Mouse (Mus musculus): ENCODE results near the gene Gatm.

Gatm gene

DNA sequence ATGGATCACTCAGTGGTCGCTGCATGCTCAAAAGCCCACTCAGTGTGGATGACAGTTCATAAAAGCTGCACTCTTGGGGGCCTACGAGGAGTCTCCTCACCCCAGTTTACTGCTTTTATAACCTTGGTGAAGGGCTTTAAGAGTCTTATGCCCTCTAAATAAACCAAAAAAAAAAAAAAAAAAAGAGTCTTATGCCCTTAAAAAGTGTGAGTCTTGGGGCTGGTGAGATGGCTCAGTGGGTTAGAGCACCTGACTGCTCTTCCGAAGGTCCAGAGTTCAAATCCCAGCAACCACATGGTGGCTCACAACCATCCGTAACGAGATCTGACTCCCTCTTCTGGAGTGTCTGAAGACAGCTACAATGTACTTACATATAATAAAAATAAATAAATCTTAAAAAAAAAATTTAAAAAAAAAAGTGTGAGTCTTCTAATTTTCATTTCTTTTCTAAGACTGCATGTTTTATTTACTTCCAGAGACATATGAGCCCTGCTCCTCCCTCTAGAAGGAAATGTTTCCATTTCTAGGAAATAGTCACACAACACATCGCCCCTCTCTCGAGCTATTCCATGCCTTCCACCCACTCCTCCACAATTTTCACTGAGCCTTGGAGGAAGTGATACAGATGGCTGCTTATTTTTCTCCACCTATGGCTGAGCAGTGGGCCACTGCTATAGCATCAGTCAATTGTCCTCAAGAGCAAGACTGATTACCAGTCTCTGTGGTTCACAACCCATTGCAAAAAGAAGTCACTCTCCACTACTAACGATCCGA, 10.4 kb upstream of the Gatm start:
- POLR2A ChIA-PET, result no interaction called here
- CTCF ChIA-PET, result interaction anchor here in 1 of 4 experiments (3.1 kb wide), 1 partner anchor 241 kb away, joined by 10 read pairs; no protein-coding TSS in a partner anchor

DNA sequence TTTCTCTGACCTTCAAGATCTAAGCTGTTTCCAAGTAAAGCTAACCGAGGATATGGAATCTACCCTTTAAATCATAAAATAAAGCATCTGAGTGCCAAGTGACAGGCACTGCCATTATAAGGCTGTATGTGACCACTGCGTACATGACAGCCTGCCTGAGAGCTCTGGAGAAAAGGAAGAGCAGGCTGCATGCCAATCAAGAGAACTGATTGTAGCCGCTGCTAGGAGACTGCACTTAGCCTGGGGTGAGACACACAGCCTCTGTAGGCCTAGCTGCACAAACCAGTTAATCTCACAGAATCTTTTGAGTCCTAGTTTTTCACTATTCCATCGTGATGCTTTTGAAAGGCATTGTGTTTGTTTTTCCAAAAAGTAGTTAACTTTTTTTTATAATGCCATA, 7.6 kb upstream of the Gatm start:
- ChIA-PET POLR2A (no interaction called here), CTCF (no interaction called here)

DNA sequence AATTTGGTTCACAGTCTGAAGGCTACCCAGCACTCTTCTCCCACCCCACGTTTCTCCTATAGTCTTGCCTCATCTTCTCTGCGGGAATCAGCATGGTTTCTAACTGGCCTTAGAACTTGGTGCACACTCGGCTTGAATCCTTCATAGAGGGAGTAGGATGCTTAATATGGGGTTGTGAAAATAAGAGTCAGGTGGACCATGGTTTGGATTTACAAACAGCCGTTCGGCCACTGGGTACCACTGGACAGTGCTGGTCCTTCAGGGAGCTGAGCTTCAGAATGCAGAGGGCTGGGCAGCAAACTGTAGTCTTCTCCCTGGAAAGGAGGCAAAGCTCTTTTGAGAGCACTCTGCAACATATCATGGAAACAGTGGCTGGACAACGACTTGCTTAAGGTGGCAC, 6.7 kb upstream of the Gatm start:
- POLR2A ChIA-PET, result interaction anchor here in 1 of 4 experiments (0.6 kb wide), 1 partner anchor 32 kb away, joined by 3 read pairs; no protein-coding TSS in a partner anchor
- CTCF ChIA-PET, result interaction anchor here in 1 of 4 experiments (0.7 to 1.1 kb wide), 2 partner anchors 233 to 240 kb away, joined by 3 read pairs; no protein-coding TSS in a partner anchor

DNA sequence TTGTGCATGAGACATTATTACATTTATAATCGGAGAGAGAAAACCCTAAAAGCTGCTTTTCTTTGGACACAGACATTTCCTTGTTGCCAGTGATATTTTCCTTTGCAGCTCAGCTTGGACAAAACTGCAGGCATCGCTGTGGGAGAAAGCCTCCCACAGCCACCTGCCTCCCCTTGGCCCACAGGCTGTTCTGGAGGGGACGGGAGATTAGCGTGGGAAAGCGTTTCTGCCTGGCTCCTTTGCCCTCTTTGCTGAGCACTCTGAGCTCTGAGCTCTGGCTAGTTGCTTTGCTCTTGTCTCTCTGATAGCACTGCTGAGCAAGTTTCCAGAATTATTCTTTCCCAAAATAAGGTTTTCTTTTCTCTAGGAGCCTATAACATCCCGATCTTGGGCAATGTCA, 5.1 kb upstream of the Gatm start:
- CTCF ChIA-PET, result interaction anchor here in 1 of 4 experiments (1.0 kb wide), 1 partner anchor 235 kb away, joined by 3 read pairs; no protein-coding TSS in a partner anchor
- POLR2A ChIA-PET, result no interaction called here

DNA sequence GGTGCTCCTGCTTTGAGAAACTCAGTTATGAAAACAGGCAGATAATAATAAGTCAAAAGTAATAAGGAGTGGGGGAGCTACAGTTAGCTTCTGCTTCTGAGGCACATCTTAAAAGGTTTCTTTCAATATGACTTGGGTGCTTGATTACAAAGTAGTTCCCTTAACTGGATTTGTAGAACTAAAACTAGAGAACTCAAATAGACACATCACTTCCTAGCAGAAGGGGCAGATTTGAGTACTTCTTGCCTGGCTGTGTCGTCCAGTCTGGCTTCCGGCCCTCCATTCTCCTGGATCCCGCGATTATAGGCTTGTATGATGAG, 511 bp upstream of the Gatm start:
- POLR2A ChIA-PET, result interaction anchor here (0.6 to 1.5 kb wide), 6 partner anchors 10 to 1694 kb away, joined by 3 to 5 read pairs (median 4); no protein-coding TSS in a partner anchor
- CTCF ChIA-PET, result interaction anchor here in 3 of 4 experiments (0.6 to 1.0 kb wide), 7 partner anchors 8 to 1884 kb away, joined by 3 to 6 read pairs (median 3); no protein-coding TSS in a partner anchor

DNA sequence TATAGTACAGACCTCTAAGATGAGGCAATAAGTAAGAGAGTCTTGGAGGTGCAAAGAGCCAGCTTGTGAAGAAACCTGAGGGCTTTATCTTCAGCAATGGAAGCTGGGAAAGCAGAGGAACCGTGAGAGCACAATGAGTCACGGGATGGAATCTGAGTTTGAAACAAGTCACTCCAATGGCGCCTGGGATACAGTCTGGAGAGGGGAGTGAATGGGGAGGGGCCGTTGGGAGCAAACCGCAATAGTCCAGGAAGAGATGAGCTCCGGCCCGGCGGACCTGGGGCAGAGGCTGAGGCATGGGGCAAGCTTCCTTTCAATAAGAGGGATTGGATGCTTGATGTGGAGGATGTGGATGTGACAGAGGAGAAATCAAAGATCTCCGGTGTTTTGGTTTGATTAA, 2.3 kb downstream of the Gatm start:
- CTCF ChIA-PET, result interaction anchor here in 1 of 4 experiments (1.5 kb wide), 1 partner anchor 228 kb away, joined by 4 read pairs; no protein-coding TSS in a partner anchor
- POLR2A ChIA-PET, result interaction anchor here in 2 of 4 experiments (0.8 to 1.0 kb wide), 2 partner anchors 129 to 490 kb away, joined by 3 to 5 read pairs; partner anchors contain the start of gene Spg11 (in 1 of the 2)

DNA sequence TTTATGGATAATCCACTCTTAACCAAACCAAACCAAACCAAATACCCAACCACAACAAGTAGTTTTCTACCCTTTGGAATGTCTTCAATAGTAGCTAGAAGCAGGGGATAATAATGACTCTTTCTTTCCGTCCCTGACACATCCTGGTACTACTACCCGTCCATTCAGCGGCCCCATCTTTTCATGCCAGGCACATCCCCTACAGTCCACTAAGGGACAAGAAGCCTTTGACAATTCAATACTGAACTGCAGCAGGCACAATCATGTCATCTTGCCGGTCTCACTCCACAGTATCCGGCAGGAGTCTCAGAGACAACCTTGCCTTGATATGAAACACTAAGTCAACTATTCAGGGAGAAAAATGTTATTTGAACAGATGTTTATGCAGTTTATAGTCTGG, 5.3 kb downstream of the Gatm start:
- CTCF ChIA-PET, result no interaction called here
- POLR2A ChIA-PET, result no interaction called here

DNA sequence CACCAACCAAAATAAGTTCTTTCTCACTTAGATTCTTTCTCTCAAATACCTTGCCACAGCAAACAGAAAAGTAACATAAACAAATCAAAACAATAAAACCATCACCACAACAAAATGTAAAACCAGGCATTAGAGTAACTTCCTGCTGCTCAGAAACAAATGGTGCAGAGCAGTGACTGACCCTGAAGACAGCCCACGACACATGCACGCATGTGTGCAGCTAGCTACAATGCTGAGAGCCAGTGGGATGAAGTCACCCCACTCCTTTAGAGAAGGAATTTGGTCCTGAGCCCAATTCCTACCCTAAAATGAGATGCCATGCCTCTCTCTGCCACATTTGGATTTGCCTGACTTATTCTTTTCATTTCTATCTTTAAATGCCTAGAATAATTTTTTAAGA, 9.7 kb downstream of the Gatm start:
- CTCF ChIA-PET, result no interaction called here

DNA sequence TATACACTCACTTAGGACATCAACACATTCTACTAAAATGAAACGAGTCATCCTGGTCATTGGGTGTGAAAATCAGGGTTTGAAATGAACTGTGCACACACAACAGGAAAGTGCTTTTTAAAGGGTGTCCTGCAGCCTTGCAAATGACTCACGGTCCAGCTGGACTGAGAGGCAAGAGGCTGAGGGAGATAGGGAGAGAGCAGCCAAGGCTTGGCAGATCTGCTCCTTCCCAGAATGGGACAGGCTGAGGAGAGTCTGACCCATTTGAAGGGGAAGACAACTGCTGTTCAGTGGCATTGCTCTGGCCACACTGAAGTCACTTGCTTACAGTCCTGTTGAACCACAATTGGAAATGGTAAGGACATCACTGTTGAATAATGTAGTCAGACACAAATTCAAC, 11.4 kb downstream of the Gatm start:
- ChIA-PET CTCF (no interaction called here), POLR2A (no interaction called here)

More for the DNA sequence above, 9.7 kb downstream of the Gatm start:
- POLR2A ChIA-PET, result interaction anchor here in 1 of 4 experiments (1.6 kb wide), 1 partner anchor 10 kb away, joined by 4 read pairs; the partner anchor contains the start of gene Gatm

DNA sequence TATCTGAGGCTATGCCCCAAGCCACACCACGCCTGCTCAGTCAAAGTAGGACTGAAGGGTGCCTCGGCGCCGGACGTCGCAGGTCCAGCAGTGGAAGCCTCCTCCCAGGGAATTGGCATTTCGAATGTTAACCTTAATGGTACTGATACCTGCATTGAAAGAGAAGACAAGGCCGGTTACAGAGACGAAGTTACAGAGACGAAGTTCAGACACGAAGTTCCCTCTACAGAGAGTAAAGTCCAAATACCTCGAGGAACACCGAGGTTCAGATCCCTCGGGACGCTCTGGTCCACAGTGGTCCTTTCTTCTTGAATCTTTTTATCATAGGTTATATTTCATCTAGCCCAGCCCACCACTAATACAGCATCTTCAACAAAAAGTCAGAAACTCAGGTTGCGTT, 15.6 kb downstream of the Gatm start:
- ChIA-PET POLR2A (no interaction called here), CTCF (no interaction called here)

DNA sequence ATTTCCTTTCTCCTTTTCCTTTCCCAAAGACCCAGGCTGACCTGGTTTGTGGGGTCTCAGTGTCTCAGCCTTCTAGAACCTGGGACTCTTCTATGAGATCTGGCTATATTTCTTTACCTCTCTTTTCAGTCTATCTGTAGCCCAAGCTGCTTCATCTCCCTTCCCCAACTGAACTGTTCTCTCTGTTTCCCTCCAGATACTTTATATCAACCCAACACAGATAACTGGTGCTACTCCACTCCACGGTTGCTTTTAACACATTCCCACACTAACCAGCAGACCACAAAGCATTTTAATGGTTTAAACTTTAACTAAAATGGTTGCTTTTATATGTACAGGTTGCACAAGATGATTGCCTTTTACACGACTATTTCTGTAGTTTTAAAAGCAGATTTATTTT, 19.9 kb downstream of the Gatm start:
- ChIA-PET POLR2A (no interaction called here), CTCF (interaction anchor here in 1 of 4 experiments (0.6 kb wide), 1 partner anchor 149 kb away, joined by 3 read pairs; no protein-coding TSS in a partner anchor)

DNA sequence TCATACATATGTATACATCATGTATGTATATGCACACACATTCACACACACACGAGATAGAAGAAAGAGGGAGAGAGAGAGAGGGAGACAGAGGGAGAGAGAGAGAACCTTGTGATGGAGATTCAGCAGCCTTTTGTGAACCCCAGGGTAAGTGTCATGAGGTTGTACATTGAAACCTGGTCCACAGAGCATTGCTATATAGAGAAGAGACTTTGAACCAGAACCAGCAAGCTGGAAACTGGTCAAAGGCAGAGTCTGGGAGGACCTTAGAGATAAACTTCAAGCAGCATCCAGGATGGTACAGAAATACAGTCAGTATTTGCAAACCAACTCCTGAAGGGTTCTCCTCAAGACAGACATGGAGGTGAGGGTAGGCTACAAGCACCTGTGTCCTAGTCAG, 20.8 kb downstream of the Gatm start:
- CTCF ChIA-PET, result no interaction called here
- POLR2A ChIA-PET, result no interaction called here

DNA sequence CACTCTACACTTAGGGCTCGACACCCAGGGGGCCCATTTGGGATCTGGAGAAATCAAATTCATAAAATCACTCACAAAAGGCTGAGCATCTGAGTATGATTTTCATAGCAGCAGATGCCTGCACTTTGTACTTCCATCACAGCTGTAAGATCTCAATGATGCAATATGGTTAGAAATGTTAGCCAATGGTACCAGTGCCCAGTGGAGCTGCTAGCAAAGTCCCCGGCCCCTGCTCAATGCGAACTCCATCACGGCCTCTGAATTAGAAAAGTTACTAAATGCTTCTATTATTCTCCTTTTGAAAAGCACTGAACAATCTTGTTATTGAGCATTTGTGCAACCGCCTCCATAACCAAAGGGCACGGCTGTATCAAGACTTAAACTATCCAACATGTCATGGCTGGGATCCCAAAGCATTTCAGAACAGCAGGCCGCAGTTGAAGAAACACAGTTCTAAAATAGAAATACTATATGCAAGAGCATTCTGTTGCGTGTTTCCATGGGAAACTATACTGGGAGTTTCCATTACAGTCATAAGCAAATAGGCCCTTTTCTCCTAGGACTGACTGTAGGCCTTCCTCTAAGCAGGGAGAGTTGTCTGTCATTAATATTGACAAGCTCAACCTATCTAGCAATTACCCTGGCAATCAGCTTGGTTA, 23.1 kb downstream of the Gatm start:
- ChIA-PET POLR2A (no interaction called here), CTCF (no interaction called here)

DNA sequence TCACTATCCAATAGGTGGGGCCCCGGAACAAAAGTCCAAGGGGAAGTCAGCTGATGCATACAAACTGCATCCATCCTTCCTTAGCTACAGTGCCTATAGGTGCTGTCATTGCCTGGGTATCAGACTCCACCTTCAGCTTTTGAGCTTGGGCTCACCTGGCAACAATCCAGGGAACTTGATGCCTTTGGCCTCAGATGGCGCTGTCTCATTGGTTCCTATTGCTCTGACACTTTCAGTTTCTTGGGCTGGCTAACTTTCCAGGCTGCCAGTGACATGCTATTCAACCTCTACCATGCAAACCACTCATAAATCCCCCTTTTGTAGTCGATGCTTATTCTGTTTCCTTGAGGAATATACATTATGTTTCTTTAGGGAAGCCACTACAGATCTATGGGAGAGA, 24.8 kb downstream of the Gatm start:
- CTCF ChIA-PET, result interaction anchor here in 2 of 4 experiments (0.6 to 1.0 kb wide), 2 partner anchors 43 to 636 kb away, joined by 4 read pairs; no protein-coding TSS in a partner anchor
- POLR2A ChIA-PET, result no interaction called here

DNA sequence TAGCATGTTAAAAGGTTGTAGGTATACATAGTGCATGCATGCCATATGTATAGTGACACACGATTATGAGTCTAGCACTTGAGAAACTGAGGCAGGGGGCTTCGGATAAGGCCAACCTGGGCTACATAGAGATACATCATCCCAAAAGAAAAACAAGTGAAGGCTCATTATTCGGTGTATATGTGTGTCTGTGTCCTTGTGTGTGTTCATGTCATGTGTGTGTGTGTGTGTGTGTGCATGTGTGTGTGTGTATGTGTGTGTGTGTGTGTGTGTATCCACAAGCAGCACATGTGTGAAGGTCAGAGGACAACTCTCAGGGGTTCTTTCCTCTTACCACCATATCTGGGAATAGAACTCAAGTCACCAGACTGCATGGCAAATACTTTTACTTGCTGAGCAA, 28.8 kb downstream of the Gatm start:
- ChIA-PET CTCF (interaction anchor here in 1 of 4 experiments (1.3 kb wide), 1 partner anchor 24 kb away, joined by 3 read pairs; no protein-coding TSS in a partner anchor), POLR2A (interaction anchor here in 1 of 4 experiments (1.6 to 1.7 kb wide), 2 partner anchors 10 to 49 kb away, joined by 3 read pairs; no protein-coding TSS in a partner anchor)

DNA sequence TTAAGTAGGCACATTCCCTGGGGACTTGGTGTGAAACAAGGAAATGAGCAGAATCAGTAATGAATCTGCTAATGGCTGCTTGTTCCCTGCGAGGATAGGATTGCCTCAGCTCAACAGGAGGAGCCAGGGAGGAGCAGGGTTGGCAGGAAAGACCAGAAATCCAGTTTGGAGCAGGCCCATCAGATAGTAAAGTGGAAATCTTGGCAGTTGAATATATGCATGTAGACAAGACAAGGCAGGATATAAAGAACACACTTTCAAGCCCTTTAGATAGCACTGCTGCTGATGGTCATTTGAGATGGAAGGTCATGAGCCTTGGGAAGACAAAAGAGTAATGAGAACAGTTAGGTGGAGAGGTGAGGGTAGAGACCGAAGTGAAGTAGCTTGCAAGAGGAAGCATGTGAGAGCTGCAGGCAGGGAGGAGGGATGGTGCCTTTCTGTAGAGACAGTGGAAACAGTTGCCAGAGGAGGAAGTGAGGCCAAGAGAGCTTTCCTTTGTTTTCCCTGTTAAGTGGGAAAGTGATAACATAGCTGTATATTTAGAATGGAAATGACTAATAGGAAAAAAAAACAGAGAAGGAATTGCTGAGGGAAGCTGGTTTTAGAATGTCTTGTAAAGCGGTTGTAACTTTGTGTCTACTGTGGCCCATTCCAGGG, 29.6 kb downstream of the Gatm start:
- ChIA-PET POLR2A (interaction anchor here in 1 of 4 experiments (1.6 to 1.7 kb wide), 2 partner anchors 9 to 49 kb away, joined by 3 read pairs; no protein-coding TSS in a partner anchor), CTCF (interaction anchor here in 1 of 4 experiments (1.3 kb wide), 1 partner anchor 24 kb away, joined by 3 read pairs; no protein-coding TSS in a partner anchor)

DNA sequence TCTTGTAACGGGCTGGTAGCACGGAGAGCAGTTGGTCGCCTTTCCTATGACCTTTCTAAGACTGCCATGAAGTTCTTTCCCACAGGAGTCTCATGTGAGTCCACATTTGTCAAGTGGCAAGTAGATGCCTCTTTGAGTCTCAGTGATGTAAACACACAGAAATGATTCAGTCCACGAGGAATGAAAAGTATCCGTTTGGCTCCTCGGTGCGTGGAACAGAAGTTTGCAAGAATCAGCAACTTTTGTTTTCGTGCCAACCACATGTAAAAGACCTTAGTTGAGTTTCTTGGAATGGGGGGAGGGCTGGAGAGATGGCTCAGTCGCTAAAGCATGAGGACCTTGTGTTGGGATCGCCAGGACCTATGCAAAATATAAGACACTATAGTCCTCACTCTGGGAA, 30.7 kb downstream of the Gatm start:
- POLR2A ChIA-PET, result interaction anchor here in 1 of 4 experiments (1.7 kb wide), 1 partner anchor 50 kb away, joined by 3 read pairs; no protein-coding TSS in a partner anchor
- CTCF ChIA-PET, result no interaction called here

DNA sequence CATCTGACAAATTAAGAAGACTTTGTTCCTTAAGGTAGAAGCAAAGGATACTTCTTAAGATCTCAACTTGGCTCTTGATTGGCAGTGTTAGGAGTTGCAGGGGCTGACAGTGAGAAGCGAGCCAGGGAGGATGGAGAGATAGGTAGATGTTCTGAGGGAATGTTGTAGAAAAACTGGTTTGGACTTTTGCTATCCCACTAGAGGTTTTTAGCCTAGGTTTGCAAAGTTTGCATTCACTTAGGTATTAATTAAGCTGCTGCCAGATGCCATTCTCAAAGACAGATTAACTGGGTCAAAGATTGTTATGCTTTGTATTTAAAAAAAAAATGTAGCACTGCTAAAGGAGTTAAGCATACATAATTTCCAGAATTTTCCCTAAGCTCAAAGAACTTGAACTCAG, 33.8 kb downstream of the Gatm start:
- POLR2A ChIA-PET, result no interaction called here
- CTCF ChIA-PET, result no interaction called here

DNA sequence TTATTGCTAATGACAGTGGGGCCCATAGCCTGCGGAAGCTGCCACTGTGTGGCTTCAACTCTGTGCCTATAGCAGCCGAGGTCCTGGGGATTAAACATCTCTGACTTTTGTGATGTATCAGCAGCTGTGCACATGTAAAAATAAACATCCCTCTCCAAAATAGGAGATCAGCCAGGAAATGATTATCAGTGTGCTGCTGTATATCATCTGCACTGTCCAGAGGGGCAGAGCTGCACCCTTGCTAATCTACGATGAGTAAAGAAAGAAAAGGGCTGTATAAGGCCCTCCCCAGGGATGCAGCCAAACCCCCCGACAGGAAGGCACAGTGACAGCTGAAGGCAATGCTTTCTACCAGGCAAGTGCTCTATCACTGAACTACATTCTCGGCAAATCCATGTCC, 34.8 kb downstream of the Gatm start:
- ChIA-PET POLR2A (no interaction called here), CTCF (no interaction called here)

DNA sequence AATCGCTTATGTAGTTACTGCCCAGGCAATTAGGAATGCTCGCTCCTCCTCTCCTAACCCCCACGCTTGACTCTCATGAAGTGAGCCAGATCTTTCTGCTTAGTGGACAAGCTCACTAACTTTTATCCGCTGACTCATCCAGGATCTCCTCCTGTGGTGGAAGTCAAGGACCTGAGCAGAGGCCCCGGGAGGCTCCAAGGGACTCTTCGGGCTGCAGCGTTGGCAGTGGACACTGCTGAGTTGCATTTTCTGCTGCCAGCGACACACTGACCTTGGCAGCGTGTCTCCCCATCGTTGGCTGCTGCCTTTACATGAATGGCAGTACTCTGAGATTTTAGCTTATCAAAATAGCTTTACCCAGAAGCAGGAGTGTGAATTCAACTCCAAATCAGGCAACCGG, 35.6 kb downstream of the Gatm start:
- CTCF ChIA-PET, result interaction anchor here in 1 of 4 experiments (0.6 kb wide), 1 partner anchor 1998 kb away, joined by 3 read pairs; no protein-coding TSS in a partner anchor
- POLR2A ChIA-PET, result no interaction called here

All from embryonic stem cell, embryonic (primary cell).